Mouse (Mus musculus) lung, embryonic 16.5 days (tissue): ENCODE data around the gene Fry. TPM values are rescaled to one million over a fixed set of nuclear protein-coding genes. Genes with fewer than 3 reads are reported as not detected.

Source experiments
- ATAC-seq: fragments of 200-750 bp; cut with Nextera tagmentation; 2 replicates; pipeline ENCODE4 v1.8.0; 2017; ENCODE audit warnings: low read depth, mild to moderate bottlenecking, moderate library complexity
- H3K27ac ChIP-seq: fragments of 300-500 bp; sonication (generic); 2 replicates; pipeline ENCODE4 v1.5.1; 2014; ENCODE audit warnings: mild to moderate bottlenecking, control low read depth, low read length
- H3K27me3 ChIP-seq: fragments of 300-500 bp; sonication (generic); 2 replicates; pipeline ENCODE4 v1.6.1; 2014; ENCODE audit warnings: low read depth, low read length, mixed read lengths; ENCODE audit not compliant: control insufficient read depth, insufficient read depth
- H3K36me3 ChIP-seq: fragments of 300-500 bp; sonication (generic); 2 replicates; pipeline ENCODE4 v1.6.1; 2014; ENCODE audit warnings: low read length; ENCODE audit not compliant: control insufficient read depth, insufficient read depth
- H3K4me1 ChIP-seq: fragments of 300-500 bp; sonication (generic); replicated peaks from 2 replicates; pipeline ENCODE4 v1.6.1; 2014; ENCODE audit warnings: low read length, mixed read lengths; ENCODE audit not compliant: control insufficient read depth, insufficient read depth
- H3K4me2 ChIP-seq: fragments of 300-500 bp; sonication (generic); 2 replicates; pipeline ENCODE4 v1.6.1; 2014; ENCODE audit warnings: low read depth, low read length, control low read depth
- H3K4me3 ChIP-seq: fragments of 300-500 bp; sonication (generic); 2 replicates; pipeline ENCODE4 v1.5.1; 2014; ENCODE audit warnings: mild to moderate bottlenecking, low read length, control low read depth
- H3K9ac ChIP-seq: fragments of 300-500 bp; sonication (generic); 2 replicates; pipeline ENCODE4 v1.6.1; 2014; ENCODE audit warnings: low read length, control low read depth
- H3K9me3 ChIP-seq: fragments of 300-500 bp; sonication (generic); 2 replicates; pipeline ENCODE4 v1.6.1; 2016; ENCODE audit warnings: low read length; ENCODE audit not compliant: control insufficient read depth
- WGBS: fragments of 180-500 bp; shearing (Covaris S2); extraction: QIAGEN DNeasy Blood & Tissue Kit; methylation state at CpG from one replicate; pipeline ENCODE4 v1.1.7; 2014; 5-methylcytosine and 5-hydroxymethylcytosine counted together
- polyA plus RNA-seq: library from polyadenylated mRNA; unstranded; fragments of >200 nt; fragmentation: Nextera tagmentation; extraction: Ambion mirVana; gene quantifications from 2 replicates; pipeline ENCODE4 v1.2.1, GENCODE M21; 2015

The Fry gene
- polyA plus RNA-seq, 1 experiment from 2014 or later, result 8.9 TPM

DNA sequence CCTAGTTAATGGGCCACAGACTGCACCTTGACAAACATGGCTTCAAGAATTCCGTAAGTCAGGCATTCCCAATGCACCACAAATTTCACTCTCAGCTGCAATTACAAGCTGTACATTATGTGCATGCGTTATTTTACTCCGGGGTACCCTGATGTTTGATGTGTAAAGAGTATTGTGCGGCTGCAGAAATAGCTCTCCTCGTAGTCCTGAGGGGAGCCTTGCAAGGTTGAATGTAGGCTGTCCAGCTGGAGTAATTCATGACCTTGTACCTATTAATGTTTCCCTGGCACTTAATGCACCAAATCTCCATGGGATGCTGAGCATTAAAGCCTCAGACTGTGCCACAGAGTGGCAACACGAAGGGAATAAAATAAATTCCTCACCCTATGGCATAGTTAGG lies 180.5 kb downstream of the Fry start:
- WGBS, result 79% methylated on average over 6 of the region's 6 CpGs
- ATAC-seq, result no peak
- no peaks in the 10 kb centered on the region for H3K27me3 ChIP-seq
- H3K4me2 ChIP-seq, result no peak overlapping the region
- H3K36me3 ChIP-seq, result no peaks in the 10 kb centered on the region
- H3K9me3 ChIP-seq, result no peaks in the 10 kb centered on the region
- no peak overlapping the region for H3K27ac ChIP-seq
- H3K4me3 ChIP-seq, result no peak overlapping the region
- H3K4me1 ChIP-seq, result no peaks in the 10 kb centered on the region
- no peak overlapping the region for H3K9ac ChIP-seq

DNA sequence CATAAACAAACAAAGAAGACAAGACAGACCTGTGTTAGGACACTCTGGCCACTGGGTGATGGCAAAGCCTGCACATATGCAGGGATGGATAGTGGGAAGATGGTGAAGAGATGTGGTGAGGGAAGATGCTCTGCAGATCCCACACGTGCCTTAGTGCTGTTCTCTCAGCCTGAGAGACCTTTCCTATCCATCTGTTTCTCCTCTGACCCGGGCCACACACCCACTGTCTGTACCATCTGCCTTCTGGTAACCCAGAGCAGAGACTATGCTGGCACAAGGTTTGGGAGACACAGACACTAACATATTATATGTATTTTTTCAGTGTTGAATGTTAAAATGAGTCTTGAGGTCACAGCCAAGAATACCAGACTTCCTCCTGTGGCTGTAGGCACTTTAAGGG lies 183.7 kb downstream of the Fry start:
- Histone ChIP-seq H3K27me3 (no peaks in the 10 kb centered on the region), H3K27ac (no peak overlapping the region), H3K4me3 (no peak overlapping the region), H3K9me3 (no peaks in the 10 kb centered on the region), H3K36me3 (no peaks in the 10 kb centered on the region), H3K4me1 (no peaks in the 10 kb centered on the region), H3K4me2 (no peak overlapping the region), H3K9ac (no peak overlapping the region)
- no peak for ATAC-seq
- 64% methylated on average over 2 of the region's 2 CpGs for WGBS

DNA sequence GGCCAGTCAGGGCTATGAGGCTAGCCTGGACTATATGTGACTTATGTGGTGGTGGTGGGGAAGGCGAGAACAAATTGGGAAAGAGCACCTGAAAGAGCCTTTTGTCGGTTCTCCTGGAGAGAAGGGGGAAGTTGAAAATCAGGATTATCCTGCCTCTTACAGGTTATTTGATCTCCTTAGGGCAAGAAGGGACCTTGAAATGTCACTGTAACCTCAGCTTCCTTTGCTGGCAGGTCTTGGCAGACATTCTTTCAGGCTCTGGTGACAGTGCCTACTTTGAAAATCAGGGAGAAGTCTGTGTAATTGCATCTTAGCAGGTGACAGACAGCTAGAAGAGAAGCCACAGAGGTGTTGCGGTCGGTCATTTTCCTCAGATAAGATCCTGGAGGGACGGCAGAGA lies 184.6 kb downstream of the Fry start:
- Histone ChIP-seq H3K9me3 (no peaks in the 10 kb centered on the region), H3K9ac (no peak overlapping the region), H3K4me3 (no peak overlapping the region), H3K27ac (no peak overlapping the region), H3K27me3 (no peaks in the 10 kb centered on the region), H3K4me2 (no peak overlapping the region), H3K4me1 (no peaks in the 10 kb centered on the region), H3K36me3 (no peaks in the 10 kb centered on the region)
- no peak for ATAC-seq
- WGBS, result 30% methylated on average over 5 of the region's 5 CpGs

DNA sequence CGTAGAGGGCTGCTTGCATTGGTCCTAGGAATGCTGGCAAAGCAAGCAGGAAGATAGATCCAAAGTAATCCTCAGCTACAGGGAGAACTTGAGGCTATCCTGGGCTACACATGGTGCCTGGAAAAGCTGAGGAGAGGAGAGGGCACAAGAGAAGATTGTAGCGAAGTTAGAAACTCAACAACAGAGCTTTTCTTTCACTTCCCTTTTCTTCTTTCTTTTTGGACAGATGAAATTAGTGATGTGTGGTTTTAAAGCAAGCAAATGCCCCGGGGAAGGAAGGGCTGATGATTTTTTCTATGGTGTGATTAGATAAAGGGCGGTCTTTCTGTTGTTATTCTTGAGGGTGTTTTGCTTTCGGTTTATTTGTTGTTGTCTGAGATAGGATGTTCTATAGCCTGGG lies 188.1 kb downstream of the Fry start:
- no peaks in the 10 kb centered on the region for H3K4me1 ChIP-seq
- no peak overlapping the region for H3K4me2 ChIP-seq
- H3K27ac ChIP-seq, result no peak overlapping the region
- no peak for ATAC-seq
- WGBS, result 75% methylated on average over 5 of the region's 5 CpGs
- no peaks in the 10 kb centered on the region for H3K27me3 ChIP-seq
- no peak overlapping the region for H3K4me3 ChIP-seq
- no peak overlapping the region for H3K9ac ChIP-seq
- H3K9me3 ChIP-seq, result no peaks in the 10 kb centered on the region
- no peaks in the 10 kb centered on the region for H3K36me3 ChIP-seq

DNA sequence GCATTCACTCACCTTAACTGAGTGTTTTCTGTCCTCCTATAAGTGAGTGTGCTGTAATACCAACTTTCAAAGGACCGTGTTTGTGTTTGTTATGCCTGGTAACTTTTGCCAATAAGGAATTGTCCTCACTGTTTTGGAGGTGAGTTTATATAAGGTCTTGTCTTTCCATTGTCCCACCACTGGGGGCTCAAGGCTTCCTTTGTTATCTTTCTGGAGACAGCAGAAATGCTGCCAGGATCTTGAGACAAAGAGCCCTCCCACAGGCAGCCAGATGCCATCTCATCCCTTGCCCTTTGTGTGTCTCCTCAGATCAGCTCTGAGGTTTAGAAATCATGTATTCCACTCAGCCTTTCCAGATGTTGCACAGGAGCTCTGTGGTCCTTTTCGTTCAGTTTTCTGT lies 194.8 kb downstream of the Fry start:
- no peaks in the 10 kb centered on the region for H3K4me1 ChIP-seq
- H3K4me3 ChIP-seq, result no peak overlapping the region
- no peak for ATAC-seq
- H3K4me2 ChIP-seq, result no peak overlapping the region
- WGBS, result 61% methylated on average over 2 of the region's 2 CpGs
- no peaks in the 10 kb centered on the region for H3K36me3 ChIP-seq
- no peak overlapping the region for H3K27ac ChIP-seq
- no peaks in the 10 kb centered on the region for H3K27me3 ChIP-seq
- H3K9ac ChIP-seq, result no peak overlapping the region
- H3K9me3 ChIP-seq, result 0 out of 2 replicates have a peak, but pooled peaks cover 3% of the 10 kb centered on the region

DNA sequence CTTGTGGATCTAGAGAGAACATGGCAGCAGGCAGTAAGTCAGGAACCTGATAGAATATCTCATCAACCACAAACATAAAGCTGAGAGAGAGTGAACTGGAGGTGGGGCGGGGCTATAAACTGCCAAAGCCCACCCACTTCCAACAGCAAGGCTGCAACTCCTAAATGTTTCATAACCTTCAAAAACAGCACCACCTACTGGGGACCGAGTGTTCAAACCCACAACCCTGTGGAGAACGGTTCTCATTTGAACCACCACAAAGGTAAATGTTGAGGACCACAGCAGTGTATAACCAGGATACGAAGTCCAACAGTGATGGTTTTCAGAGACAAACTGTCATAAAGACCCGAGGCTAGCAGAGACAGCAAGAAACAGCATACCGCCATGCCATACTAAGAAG lies 196.1 kb downstream of the Fry start:
- Histone ChIP-seq H3K4me1 (no peaks in the 10 kb centered on the region), H3K4me2 (no peak overlapping the region), H3K27ac (no peak overlapping the region), H3K36me3 (no peaks in the 10 kb centered on the region), H3K4me3 (no peak overlapping the region), H3K27me3 (no peaks in the 10 kb centered on the region), H3K9me3 (0 out of 2 replicates have a peak, but pooled peaks cover 3% of the 10 kb centered on the region), H3K9ac (no peak overlapping the region)
- 89% methylated on average over 6 of the region's 6 CpGs for WGBS
- ATAC-seq, result no peak

DNA sequence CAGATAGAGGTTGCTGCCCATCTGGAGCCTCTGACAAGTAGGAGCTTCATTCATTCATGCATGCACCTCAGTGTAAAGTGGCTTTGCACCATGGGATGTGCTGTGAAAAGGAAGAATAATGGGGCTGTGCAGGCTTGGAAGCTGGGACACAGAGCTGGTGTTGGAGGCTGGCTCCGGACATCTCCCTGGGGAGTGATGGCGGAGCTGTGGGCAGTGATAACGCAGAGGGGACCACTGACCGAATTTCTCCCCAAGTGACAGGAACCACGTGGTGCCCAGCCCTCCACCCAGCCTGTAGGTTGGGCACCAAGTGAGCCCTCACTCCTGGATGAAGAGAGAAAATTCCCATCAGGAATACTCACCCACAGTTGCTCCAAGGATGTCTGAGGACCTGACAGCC lies 207.0 kb downstream of the Fry start:
- no peaks in the 10 kb centered on the region for H3K4me1 ChIP-seq
- H3K27me3 ChIP-seq, result no peaks in the 10 kb centered on the region
- H3K9me3 ChIP-seq, result no peaks in the 10 kb centered on the region
- H3K4me3 ChIP-seq, result no peak overlapping the region
- no peak overlapping the region for H3K9ac ChIP-seq
- H3K27ac ChIP-seq, result no peak overlapping the region
- no peaks in the 10 kb centered on the region for H3K36me3 ChIP-seq
- no peak overlapping the region for H3K4me2 ChIP-seq
- ATAC-seq, result no peak
- 48% methylated on average over 5 of the region's 5 CpGs for WGBS

DNA sequence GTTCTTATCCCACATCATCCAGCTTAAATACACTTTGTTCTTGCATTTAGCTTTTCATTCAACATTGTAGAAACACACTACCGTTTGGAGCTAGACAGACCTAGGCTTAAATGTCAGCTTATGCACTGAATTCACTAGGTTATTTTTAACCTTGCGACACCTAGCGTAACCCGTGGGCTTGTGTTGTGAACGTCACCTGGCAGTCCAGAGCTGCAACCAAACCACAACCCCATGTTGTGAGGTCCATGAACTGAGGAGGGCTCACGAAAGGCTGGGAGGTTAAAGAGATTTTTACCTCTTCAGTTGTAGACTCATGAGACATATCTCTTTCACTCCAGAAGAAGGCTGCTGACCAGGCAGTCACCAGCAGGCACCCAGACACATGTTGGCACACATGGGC lies 210.2 kb downstream of the Fry start:
- no peaks in the 10 kb centered on the region for H3K36me3 ChIP-seq
- WGBS, result 85% methylated on average over 6 of the region's 6 CpGs
- no peaks in the 10 kb centered on the region for H3K27me3 ChIP-seq
- no peaks in the 10 kb centered on the region for H3K4me1 ChIP-seq
- no peak overlapping the region for H3K4me3 ChIP-seq
- ATAC-seq, result no peak
- no peaks in the 10 kb centered on the region for H3K9me3 ChIP-seq
- H3K9ac ChIP-seq, result no peak overlapping the region
- H3K27ac ChIP-seq, result no peak overlapping the region
- no peak overlapping the region for H3K4me2 ChIP-seq

DNA sequence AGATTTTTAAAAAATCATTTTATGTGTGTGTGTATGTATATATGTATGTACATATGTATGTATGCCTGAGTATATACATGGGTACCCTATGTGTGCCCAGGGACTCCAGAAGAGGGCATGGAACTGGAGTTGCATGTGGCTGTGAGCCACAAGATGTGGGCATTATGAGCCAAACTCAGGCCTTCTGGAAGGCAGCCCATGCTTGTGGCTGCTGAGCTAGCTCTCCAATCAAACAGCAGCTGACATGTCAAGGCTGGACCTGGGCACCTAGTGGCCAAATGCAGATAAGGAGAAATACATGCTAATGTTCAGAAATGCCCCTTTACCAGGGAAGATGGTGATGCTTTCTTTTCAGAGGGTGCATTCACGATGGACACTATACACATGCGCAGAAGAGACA lies 213.4 kb downstream of the Fry start:
- no peak overlapping the region for H3K4me3 ChIP-seq
- no peak for ATAC-seq
- H3K36me3 ChIP-seq, result no peaks in the 10 kb centered on the region
- no peak overlapping the region for H3K4me2 ChIP-seq
- WGBS, result 79% methylated on average over 2 of the region's 2 CpGs
- H3K9ac ChIP-seq, result no peak overlapping the region
- no peaks in the 10 kb centered on the region for H3K27me3 ChIP-seq
- no peaks in the 10 kb centered on the region for H3K4me1 ChIP-seq
- H3K27ac ChIP-seq, result no peak overlapping the region
- no peaks in the 10 kb centered on the region; the same call in 1 of the 2 replicates for H3K9me3 ChIP-seq

DNA sequence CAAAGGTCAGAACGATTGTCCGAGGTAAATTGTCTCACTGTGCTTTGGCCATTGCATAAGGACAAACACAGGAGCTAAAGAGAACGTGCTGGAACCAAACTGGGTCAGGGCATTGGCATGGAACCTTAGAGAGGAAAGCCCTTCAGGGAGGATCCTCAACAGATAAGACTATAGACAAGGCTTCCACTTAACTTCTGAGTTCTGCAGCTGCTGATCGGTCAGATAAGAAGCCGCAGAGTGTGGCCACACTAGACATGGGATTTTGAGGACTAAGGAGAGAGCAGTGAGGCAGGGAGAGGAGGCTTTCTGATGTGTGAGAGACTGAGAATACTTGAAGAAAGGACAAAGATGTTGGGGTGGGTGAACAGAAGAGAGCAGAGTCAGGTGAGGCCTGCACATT lies 214.4 kb downstream of the Fry start:
- Histone ChIP-seq H3K4me3 (no peak overlapping the region), H3K4me2 (no peak overlapping the region), H3K27ac (no peak overlapping the region), H3K9ac (no peak overlapping the region), H3K36me3 (no peaks in the 10 kb centered on the region), H3K4me1 (no peaks in the 10 kb centered on the region), H3K9me3 (no peaks in the 10 kb centered on the region; the same call in 1 of the 2 replicates), H3K27me3 (no peaks in the 10 kb centered on the region)
- no peak for ATAC-seq
- WGBS, result 44% methylated on average over 5 of the region's 5 CpGs
